Mouse (Mus musculus) cortical plate, adult 2 months (tissue): ENCODE measurements around the gene Gm27029.

ENCODE experiments used
- CTCF ChIP-seq: fragments of 200-500 bp; IDR thresholded peaks from 2 replicates; pipeline ENCODE4 v1.5.1; 2011; ENCODE audit warnings: mild to moderate bottlenecking, control low read depth, low read length; ENCODE audit not compliant: insufficient read depth; ENCODE audit errors: extremely low read depth
- POLR2A ChIP-seq: fragments of 200-500 bp; IDR thresholded peaks from 2 replicates; pipeline ENCODE4 v1.6.1; 2011; ENCODE audit warnings: mild to moderate bottlenecking, low read length, control low read depth; ENCODE audit not compliant: insufficient read depth; ENCODE audit errors: extremely low read depth

- TF ChIP-seq CTCF (no peak), POLR2A (no peak)
Measured at GRCm38 (mm10) chr11:101454702-101455101, 30.1 kb upstream of the Gm27029 start.
